Mouse (Mus musculus) MN1 (cell line): ENCODE data around the gene Slc4a1.

ENCODE experiments used
- DNase-seq: peaks from one replicate; pipeline ENCODE4 v3.0.0-alpha.2; 2016; ENCODE audit warnings: low spot score

The Slc4a1 gene

DNA sequence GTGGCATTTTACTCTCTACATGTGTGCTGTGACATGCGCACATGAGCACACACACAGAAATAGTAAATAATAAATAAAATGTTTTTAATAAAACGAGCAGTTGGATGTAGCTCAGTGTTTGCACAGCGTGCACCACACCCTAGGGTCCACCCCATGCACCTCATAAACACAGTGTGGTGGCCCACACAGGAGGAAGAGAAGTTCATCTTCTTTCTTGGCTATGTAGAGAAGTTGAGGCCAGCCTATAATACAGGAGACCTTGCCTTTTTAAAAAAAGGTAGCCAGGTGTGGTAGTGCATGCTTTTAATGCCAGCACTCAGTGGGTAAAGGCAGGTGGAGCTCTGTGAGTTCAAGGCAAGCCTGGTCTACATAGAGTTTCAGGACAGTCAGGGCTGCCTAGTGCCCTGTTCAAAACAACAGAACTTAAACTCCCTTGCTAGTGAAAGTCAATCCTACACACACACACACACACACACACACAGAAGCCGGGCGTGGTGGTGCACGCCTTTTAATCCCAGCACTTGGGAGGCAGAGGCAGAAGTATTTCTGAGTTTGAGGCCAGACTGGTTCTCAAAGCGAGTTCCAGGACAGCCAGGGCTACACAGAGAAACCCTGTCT, 8.2 kb upstream of the Slc4a1 start:
- DNase-seq = no peak

DNA sequence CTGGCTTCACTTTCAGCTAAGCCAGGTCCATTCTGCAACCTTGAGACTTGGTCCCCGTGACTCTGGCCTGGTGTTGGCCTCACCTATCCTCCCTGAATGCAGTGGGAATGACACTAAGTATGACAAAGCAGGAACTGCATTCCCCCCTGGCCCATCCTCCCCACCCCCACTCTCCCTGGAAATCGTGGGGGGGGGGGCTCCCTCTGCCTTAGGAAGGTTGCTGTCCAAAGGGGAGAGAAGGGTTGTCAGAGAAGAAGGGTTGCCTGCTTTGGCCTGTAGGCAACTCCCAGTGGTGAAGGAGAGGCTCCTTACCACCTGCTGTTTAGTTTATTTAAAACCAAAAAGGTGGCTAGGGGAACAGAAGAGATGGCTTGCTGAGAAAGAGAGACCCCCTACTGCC, 7.6 kb upstream of the Slc4a1 start:
- DNase-seq = no peak

GRCm38 (mm10) chr11:102372936-102373335, 6.9 kb upstream of the Slc4a1 start:
- no peak for DNase-seq

DNA sequence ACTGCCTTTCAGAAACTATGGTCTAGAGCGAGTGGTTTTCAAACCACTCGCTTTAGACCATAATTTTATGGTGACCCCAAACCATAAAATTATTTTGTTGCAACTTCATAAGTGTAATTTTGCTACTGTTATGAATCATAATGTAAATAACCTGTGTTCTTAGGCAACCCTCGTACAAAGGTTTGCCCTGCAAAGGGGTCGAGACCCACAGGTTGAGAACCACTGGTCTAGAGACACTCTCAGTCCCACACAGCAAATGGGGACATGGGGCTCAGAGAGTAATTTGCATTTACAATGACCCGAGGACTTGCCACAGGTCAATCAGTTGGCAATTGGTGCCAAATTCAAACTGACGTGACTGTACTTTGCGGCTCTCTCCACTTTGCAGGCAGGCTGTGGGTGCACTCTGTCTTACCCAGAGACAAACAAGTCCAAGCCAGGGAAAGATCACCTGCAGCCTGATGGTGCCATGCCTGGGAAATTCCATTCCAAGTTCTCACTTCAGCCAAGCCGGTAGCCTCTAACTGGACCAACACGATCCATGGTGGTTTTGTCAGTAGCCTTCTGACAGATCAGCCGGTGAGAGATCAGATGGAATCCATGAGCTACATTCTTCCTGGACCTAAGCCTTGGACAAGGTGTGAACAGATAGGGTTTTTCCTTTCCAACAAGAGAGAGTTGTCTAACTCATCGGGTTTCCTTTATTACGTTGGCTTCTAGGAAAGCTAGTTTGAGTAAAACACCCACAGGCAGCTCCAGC, 6.1 kb upstream of the Slc4a1 start:
- no peak for DNase-seq

GRCm38 (mm10) chr11:102370285-102370684, 4.3 kb upstream of the Slc4a1 start:
- DNase-seq = no peak

DNA sequence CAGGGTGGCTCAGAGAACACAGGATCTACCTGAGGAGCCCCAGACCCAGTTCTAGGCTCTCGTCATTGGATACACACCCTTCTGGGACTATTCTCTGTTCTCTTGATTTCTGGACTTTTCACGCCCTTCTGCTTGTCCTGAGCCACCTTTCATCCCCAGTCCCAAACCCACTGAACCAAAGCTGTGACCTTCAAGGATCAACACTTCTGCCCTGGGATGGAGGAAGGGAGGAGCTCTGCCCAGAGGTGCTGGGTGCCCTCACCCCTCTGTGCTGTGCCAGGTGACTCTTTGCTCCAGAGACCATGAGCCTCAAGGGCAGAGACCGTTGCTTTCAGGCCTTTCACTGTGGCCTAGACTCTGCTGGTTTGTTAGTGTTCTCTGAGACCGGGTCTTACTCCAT, 3.3 kb upstream of the Slc4a1 start:
- no peak for DNase-seq

DNA sequence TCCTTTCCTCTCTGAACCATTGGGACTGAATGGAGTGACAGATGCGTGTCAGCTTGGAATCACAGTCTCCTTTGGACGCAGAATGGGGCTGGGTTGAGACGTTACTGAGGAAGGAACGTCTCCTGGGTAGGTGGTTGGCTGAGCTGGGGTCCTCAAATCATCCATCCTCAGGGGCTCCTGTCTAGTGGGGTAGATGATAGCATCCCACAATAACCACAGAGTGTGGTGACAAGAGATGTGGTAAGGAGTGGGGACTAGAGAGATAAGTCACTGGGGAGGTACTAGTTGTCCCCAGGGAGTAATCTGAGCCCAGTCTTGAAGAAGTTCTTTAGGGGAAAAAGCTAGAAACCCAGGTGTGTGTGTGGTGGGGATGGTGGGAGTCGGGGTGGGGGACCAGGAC, 2.3 kb upstream of the Slc4a1 start:
- no peak for DNase-seq

GRCm38 (mm10) chr11:102367504-102368280, 1.7 kb upstream of the Slc4a1 start:
- DNase-seq = no peak

- DNase-seq = no peak
These were observed 304 bp downstream of the Slc4a1 start for GRCm38 (mm10) chr11:102365699-102366098.

GRCm38 (mm10) chr11:102364570-102365371, 1.2 kb downstream of the Slc4a1 start:
- DNase-seq = no peak

DNA sequence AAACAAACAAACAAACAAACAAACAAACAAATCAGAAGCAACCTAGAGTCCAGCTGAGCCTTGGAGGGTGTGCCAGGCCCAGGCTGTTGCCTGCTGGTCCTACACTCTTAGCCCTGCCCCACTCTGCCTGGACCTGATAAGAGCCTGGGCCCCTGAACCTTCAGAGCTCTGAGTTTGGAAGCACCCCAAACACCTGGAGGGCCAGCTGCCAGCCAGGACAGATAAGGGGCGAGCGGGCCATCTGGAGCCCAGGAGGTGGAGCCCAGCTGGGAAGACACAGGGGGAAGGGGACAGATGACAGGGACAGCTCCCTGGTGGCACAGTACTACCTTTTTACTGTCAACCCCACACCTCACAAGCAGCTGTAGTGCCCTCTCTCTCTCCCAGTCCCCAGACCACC, 2.4 kb downstream of the Slc4a1 start:
- DNase-seq = no peak

DNA sequence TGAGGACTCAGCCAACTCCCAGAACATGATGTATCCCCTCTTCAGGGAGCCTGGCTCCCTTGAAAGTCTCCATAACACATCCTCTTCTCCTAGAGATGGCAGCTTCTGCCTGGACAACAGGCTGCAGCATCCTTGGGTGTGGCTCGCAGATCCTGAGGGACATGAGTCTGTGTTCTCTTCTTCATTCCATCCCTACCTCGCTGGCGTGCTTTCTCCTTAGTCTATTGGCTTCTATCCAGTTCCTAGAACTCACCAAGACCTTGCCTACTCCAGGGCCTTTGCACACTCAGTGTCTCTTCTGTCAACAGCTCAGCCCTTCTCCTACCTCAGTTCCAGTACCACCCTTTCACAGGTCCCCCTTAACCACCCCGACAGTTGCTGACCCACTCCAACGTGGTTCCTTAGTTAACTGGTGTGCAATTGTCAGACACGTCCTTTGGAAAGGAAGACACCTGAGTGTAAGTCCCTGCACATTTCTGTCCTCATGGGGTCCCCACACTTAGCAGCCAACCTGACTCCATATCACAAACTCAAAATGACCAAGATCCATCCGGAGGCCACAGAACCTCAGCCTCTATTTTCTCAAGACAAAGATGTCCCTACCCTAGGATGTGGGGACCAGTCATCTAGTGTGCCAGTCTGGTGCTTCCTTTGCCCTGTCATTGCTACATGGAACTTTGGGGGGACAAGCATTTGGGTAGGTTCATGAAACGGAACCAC, 4.1 kb downstream of the Slc4a1 start:
- no peak for DNase-seq

- no peak for DNase-seq
These were observed 7.6 kb downstream of the Slc4a1 start for GRCm38 (mm10) chr11:102358365-102358764.

GRCm38 (mm10) chr11:102356636-102357350, 9.2 kb downstream of the Slc4a1 start:
- DNase-seq = no peak

DNA sequence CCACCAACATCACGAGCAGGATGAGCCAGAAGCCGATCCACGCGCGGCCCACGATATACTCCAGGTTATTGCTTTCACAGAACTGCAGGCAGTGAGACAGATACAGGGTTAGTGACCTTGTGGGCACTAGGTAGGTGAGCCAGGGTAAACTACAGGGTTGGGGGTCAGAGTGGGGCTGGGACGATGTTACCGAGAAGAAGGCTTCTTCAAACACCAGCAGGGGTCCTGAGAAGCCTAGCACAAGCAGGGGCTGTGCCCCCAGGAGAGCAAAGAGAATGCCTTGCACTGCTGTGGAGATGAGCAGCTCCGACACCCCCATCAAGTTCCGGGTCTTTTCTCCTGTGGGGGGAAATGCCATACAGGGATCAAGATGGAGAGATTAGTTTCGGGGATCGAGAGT, 9.8 kb downstream of the Slc4a1 start:
- no peak for DNase-seq

DNA sequence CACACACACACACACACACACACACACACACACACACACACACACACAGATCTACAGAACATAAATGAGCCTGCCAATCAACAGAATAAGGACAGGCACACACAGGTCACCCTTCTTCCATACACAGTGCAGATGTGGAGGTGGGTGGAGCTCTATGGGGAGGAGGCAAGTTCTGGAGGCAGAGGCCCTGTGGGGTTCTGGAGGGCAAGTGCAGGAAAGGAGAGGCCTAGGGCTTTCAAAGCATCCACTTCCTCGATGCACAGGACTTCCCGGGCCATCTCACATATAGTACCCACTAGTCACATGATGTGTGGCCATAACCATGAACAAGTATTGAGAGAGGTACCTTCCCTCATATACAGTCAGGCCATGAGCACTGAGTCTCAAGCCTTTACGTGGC, 10.5 kb downstream of the Slc4a1 start:
- no peak for DNase-seq

- no peak for DNase-seq
These were observed 13.0 kb downstream of the Slc4a1 start for GRCm38 (mm10) chr11:102353021-102353431.

DNA sequence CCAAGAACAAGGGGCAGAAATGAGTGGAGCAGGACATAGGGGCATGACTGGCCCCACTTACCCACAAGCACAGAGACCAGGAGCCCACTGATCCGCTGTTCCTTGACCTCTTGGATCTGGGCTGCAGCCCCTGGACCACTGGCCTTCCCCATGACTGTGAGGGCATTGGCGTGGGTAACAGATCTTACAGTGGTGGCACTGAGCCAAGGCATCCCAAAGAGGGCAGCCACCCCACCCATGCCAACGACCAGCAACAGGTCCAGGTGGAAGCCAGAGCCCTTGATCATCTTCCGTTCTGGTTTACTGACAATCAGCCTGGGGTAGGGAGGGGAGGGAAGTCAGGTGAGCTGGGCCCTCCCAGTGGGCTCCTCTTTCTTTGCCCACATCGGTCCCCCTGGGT, 13.6 kb downstream of the Slc4a1 start:
- no peak for DNase-seq

- no peak for DNase-seq
These were observed 15.0 kb downstream of the Slc4a1 start for GRCm38 (mm10) chr11:102350981-102351523.

DNA sequence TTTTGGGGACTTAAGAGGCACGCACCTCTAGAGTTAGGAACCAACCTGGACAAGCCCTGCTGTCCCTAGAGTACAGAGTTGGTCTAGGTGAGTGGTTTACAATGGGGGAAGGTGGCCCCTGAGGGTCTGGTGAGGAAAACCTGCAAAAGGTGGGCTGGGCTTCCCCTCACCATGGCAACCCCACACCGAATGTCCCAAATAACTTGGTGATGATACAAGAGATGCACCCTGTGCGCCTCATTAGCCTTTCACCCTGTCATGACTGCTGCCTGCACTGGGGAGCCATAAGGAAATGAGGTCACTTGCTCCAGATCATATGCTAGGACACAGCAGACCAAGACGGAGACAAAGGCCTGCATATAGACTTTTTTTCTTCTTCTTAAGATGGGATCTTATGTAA, 15.6 kb downstream of the Slc4a1 start:
- no peak for DNase-seq
